Mouse (Mus musculus) liver, embryonic 13.5 days (tissue): ENCODE results near the gene Speg. TPM values are rescaled to one million over a fixed set of nuclear protein-coding genes. Genes with fewer than 3 reads are reported as not detected.

Experiments used
- ATAC-seq: fragments of 200-750 bp; cut with Nextera tagmentation; 2 replicates; pipeline ENCODE4 v1.8.0; 2017; ENCODE audit warnings: low read depth, mild to moderate bottlenecking, moderate number of reproducible peaks, moderate library complexity
- DNase-seq: peaks from one replicate; pipeline ENCODE4 v3.0.0; 2022
- H3K27ac ChIP-seq: fragments of 300-500 bp; sonication (generic); 2 replicates; pipeline ENCODE4 v1.5.1; 2015; ENCODE audit warnings: moderate library complexity, mild to moderate bottlenecking, inconsistent platforms
- H3K27me3 ChIP-seq: fragments of 300-500 bp; sonication (generic); 2 replicates; pipeline ENCODE4 v1.6.1; 2015; ENCODE audit warnings: mild to moderate bottlenecking, inconsistent platforms
- H3K36me3 ChIP-seq: fragments of 300-500 bp; sonication (generic); 2 replicates; pipeline ENCODE4 v1.6.1; 2015; ENCODE audit warnings: mild to moderate bottlenecking, inconsistent platforms
- H3K4me1 ChIP-seq: fragments of 300-500 bp; sonication (generic); replicated peaks from 2 replicates; pipeline ENCODE4 v1.6.1; 2015; ENCODE audit warnings: inconsistent platforms
- H3K4me2 ChIP-seq: fragments of 300-500 bp; sonication (generic); 2 replicates; pipeline ENCODE4 v1.6.1; 2015; ENCODE audit warnings: inconsistent platforms, mild to moderate bottlenecking, moderate library complexity
- H3K4me3 ChIP-seq: fragments of 300-500 bp; sonication (generic); replicated peaks from 2 replicates; pipeline ENCODE4 v1.5.1; 2015; ENCODE audit warnings: mild to moderate bottlenecking, inconsistent platforms
- H3K9ac ChIP-seq: fragments of 300-500 bp; sonication (generic); 2 replicates; pipeline ENCODE4 v1.6.1; 2015; ENCODE audit warnings: mild to moderate bottlenecking, inconsistent platforms
- H3K9me3 ChIP-seq: fragments of 300-500 bp; sonication (generic); replicated peaks from 2 replicates; pipeline ENCODE4 v1.6.1; 2016; ENCODE audit warnings: inconsistent platforms
- WGBS: fragments of 180-500 bp; shearing (Covaris S2); methylation state at CpG from one replicate; pipeline ENCODE4 v1.1.7; 2015; ENCODE audit not compliant: insufficient replicate concordance; 5-methylcytosine and 5-hydroxymethylcytosine counted together
- polyA plus RNA-seq: library from polyadenylated mRNA; unstranded; fragments of >200 nt; fragmentation: Nextera tagmentation; extraction: Ambion mirVana; gene quantifications from 2 replicates; pipeline ENCODE4 v1.2.1, GENCODE M21; 2015

The Speg gene
- polyA plus RNA-seq, 1 experiment from 2014 or later: 10.7 TPM

- H3K4me2 ChIP-seq: no peak overlapping the region
- H3K36me3 ChIP-seq: no peaks in the 10 kb centered on the region
These were observed 9.5 kb upstream of the Speg start for GRCm38 (mm10) chr1:75365510-75366137.

GRCm38 (mm10) chr1:75369360-75369983, 5.6 kb upstream of the Speg start:
- Histone ChIP-seq H3K36me3 (no peaks in the 10 kb centered on the region), H3K4me1 (peaks cover 11% of the 10 kb centered on the region), H3K27me3 (peaks cover 34% of the 10 kb centered on the region), H3K9ac (peak overlapping the region; percentile 5; the same call in 1 of the 2 replicates), H3K9me3 (no peaks in the 10 kb centered on the region), H3K4me2 (peak overlapping the region; percentile 14; the same call in 1 of the 2 replicates), H3K4me3 (no peak overlapping the region), H3K27ac (no peak overlapping the region)
- WGBS: 31% methylated on average over 25 of the region's 25 CpGs
- ATAC-seq (0 out of 2 replicates have a peak, but pooled peaks have one; percentile 39), DNase-seq (no peak)

More at GRCm38 (mm10) chr1:75365510-75366137, 9.5 kb upstream of the Speg start:
- H3K9me3 ChIP-seq: no peaks in the 10 kb centered on the region
- 63% methylated on average over 14 of the region's 14 CpGs for WGBS
- no peak for DNase-seq
- no peak overlapping the region for H3K9ac ChIP-seq
- no peak overlapping the region for H3K27ac ChIP-seq
- H3K4me3 ChIP-seq: no peak overlapping the region
- H3K4me1 ChIP-seq: peaks cover 16% of the 10 kb centered on the region
- peaks cover 44% of the 10 kb centered on the region for H3K27me3 ChIP-seq
- no peak for ATAC-seq

GRCm38 (mm10) chr1:75369984-75370660, 5.0 kb upstream of the Speg start:
- Histone ChIP-seq H3K9ac (peak overlapping the region; percentile 5; the same call in 1 of the 2 replicates), H3K9me3 (no peaks in the 10 kb centered on the region), H3K4me2 (peak overlapping the region; percentile 14; the same call in 1 of the 2 replicates), H3K27me3 (peaks cover 40% of the 10 kb centered on the region), H3K36me3 (no peaks in the 10 kb centered on the region), H3K27ac (peak overlapping the region; percentile 11; the same call in 1 of the 2 replicates), H3K4me3 (no peak overlapping the region), H3K4me1 (peaks cover 11% of the 10 kb centered on the region)
- WGBS: 48% methylated on average over 13 of the region's 13 CpGs
- ATAC-seq (peak; percentile 75), DNase-seq (no peak)

- DNase-seq: no peak
- H3K9ac ChIP-seq: no peak overlapping the region
- H3K27ac ChIP-seq: no peak overlapping the region
- H3K4me2 ChIP-seq: no peak overlapping the region
- H3K27me3 ChIP-seq: peaks cover 53% of the 10 kb centered on the region
- H3K36me3 ChIP-seq: no peaks in the 10 kb centered on the region
- H3K4me1 ChIP-seq: peaks cover 16% of the 10 kb centered on the region
- H3K9me3 ChIP-seq: no peaks in the 10 kb centered on the region
- H3K4me3 ChIP-seq: no peak overlapping the region
- no peak for ATAC-seq
- 44% methylated on average over 13 of the region's 13 CpGs for WGBS
These were observed 3.6 kb upstream of the Speg start for GRCm38 (mm10) chr1:75371317-75372095.

- no peaks in the 10 kb centered on the region for H3K9me3 ChIP-seq
- no peaks in the 10 kb centered on the region for H3K36me3 ChIP-seq
- no peak overlapping the region for H3K27ac ChIP-seq
- H3K4me3 ChIP-seq: no peak overlapping the region
- no peak overlapping the region for H3K4me2 ChIP-seq
- H3K27me3 ChIP-seq: peaks cover 58% of the 10 kb centered on the region
- 62% methylated on average over 3 of the region's 3 CpGs for WGBS
- H3K4me1 ChIP-seq: peaks cover 16% of the 10 kb centered on the region
- no peak for ATAC-seq
- no peak for DNase-seq
- H3K9ac ChIP-seq: no peak overlapping the region
These were observed 2.6 kb upstream of the Speg start for GRCm38 (mm10) chr1:75372450-75372849.

GRCm38 (mm10) chr1:75373276-75373675, 1.8 kb upstream of the Speg start:
- ATAC-seq: no peak
- 53% methylated on average over 3 of the region's 3 CpGs for WGBS

GRCm38 (mm10) chr1:75379196-75379595, 4.1 kb downstream of the Speg start:
- DNase-seq: no peak
- Histone ChIP-seq H3K9me3 (no peaks in the 10 kb centered on the region), H3K4me2 (no peak overlapping the region), H3K4me1 (peaks cover 11% of the 10 kb centered on the region), H3K27ac (no peak overlapping the region), H3K9ac (no peak overlapping the region), H3K36me3 (no peaks in the 10 kb centered on the region), H3K27me3 (peaks cover 99% of the 10 kb centered on the region), H3K4me3 (no peak overlapping the region)
- ATAC-seq: no peak
- WGBS: 38% methylated on average over 2 of the region's 2 CpGs

More at GRCm38 (mm10) chr1:75373276-75373675, 1.8 kb upstream of the Speg start:
- no peaks in the 10 kb centered on the region for H3K9me3 ChIP-seq
- H3K9ac ChIP-seq: no peak overlapping the region
- H3K4me2 ChIP-seq: no peak overlapping the region
- H3K36me3 ChIP-seq: no peaks in the 10 kb centered on the region
- H3K4me1 ChIP-seq: peaks cover 16% of the 10 kb centered on the region
- H3K4me3 ChIP-seq: no peak overlapping the region
- H3K27ac ChIP-seq: no peak overlapping the region
- no peak for DNase-seq
- H3K27me3 ChIP-seq: peaks cover 66% of the 10 kb centered on the region

GRCm38 (mm10) chr1:75379931-75380330, 4.8 kb downstream of the Speg start:
- Histone ChIP-seq H3K4me1 (peaks cover 11% of the 10 kb centered on the region), H3K4me2 (no peak overlapping the region), H3K27ac (no peak overlapping the region), H3K36me3 (no peaks in the 10 kb centered on the region), H3K27me3 (peaks cover 99% of the 10 kb centered on the region), H3K9ac (no peak overlapping the region), H3K4me3 (no peak overlapping the region), H3K9me3 (no peaks in the 10 kb centered on the region)
- DNase-seq (no peak), ATAC-seq (no peak)
- 60% methylated on average over 8 of the region's 8 CpGs for WGBS

- H3K9me3 ChIP-seq: no peaks in the 10 kb centered on the region
- H3K27me3 ChIP-seq: peaks cover 99% of the 10 kb centered on the region
- no peak overlapping the region for H3K4me2 ChIP-seq
- WGBS: 21% methylated on average over 2 of the region's 2 CpGs
- no peak overlapping the region for H3K27ac ChIP-seq
- H3K4me1 ChIP-seq: peaks cover 6% of the 10 kb centered on the region; the same call in 1 of the 2 replicates
- no peak overlapping the region for H3K9ac ChIP-seq
- H3K36me3 ChIP-seq: no peaks in the 10 kb centered on the region
- H3K4me3 ChIP-seq: no peak overlapping the region
- ATAC-seq: no peak
- no peak for DNase-seq
These were observed 5.9 kb downstream of the Speg start for GRCm38 (mm10) chr1:75380951-75381350.

GRCm38 (mm10) chr1:75381482-75382355, 6.6 kb downstream of the Speg start:
- Histone ChIP-seq H3K4me3 (peak overlapping the region; percentile 51), H3K4me2 (peak overlapping the region; percentile 61), H3K27me3 (peaks cover 100% of the 10 kb centered on the region), H3K9me3 (no peaks in the 10 kb centered on the region), H3K4me1 (peaks cover 6% of the 10 kb centered on the region; the same call in 1 of the 2 replicates), H3K36me3 (no peaks in the 10 kb centered on the region), H3K9ac (peak overlapping the region; percentile 17), H3K27ac (no peak overlapping the region)
- WGBS: 5% methylated on average over 50 of the region's 60 CpGs
- no peak for DNase-seq
- no peak; the same call in 1 of the 2 replicates for ATAC-seq
